Mouse (Mus musculus) liver, embryonic 16.5 days (tissue): ENCODE measurements around the gene Atp1b2. TPM values are rescaled to one million over a fixed set of nuclear protein-coding genes. Genes with fewer than 3 reads are reported as not detected.
A peak's percentile ranks its signal among the peaks of the same experiment; 100 is the strongest.

Experiments used
- ATAC-seq: fragments of 200-750 bp; cut with Nextera tagmentation; 2 replicates; pipeline ENCODE4 v1.8.0; 2017; ENCODE audit warnings: low read depth, mild to moderate bottlenecking, moderate number of reproducible peaks, moderate library complexity
- H3K27ac ChIP-seq: fragments of 300-500 bp; sonication (generic); 2 replicates; pipeline ENCODE4 v1.5.1; 2014; ENCODE audit warnings: mild to moderate bottlenecking, low read length
- H3K27me3 ChIP-seq: fragments of 300-500 bp; sonication (generic); 2 replicates; pipeline ENCODE4 v1.6.1; 2014; ENCODE audit warnings: low read depth, low read length, mixed read lengths; ENCODE audit not compliant: control insufficient read depth, insufficient read depth
- H3K36me3 ChIP-seq: fragments of 300-500 bp; sonication (generic); 2 replicates; pipeline ENCODE4 v1.6.1; 2014; ENCODE audit warnings: mild to moderate bottlenecking; ENCODE audit not compliant: control insufficient read depth, insufficient read depth
- H3K4me1 ChIP-seq: fragments of 300-500 bp; sonication (generic); 2 replicates; pipeline ENCODE4 v1.6.1; 2014; ENCODE audit warnings: low read depth, low read length, mixed read lengths; ENCODE audit not compliant: control insufficient read depth
- H3K4me2 ChIP-seq: fragments of 300-500 bp; sonication (generic); 2 replicates; pipeline ENCODE4 v1.6.1; 2014; ENCODE audit warnings: low read depth, low read length, mixed read lengths
- H3K4me3 ChIP-seq: fragments of 300-500 bp; sonication (generic); 2 replicates; pipeline ENCODE4 v1.5.1; 2014; ENCODE audit warnings: low read depth, mild to moderate bottlenecking, low read length
- H3K9ac ChIP-seq: fragments of 300-500 bp; sonication (generic); 2 replicates; pipeline ENCODE4 v1.6.1; 2014; ENCODE audit warnings: low read depth, low read length
- H3K9me3 ChIP-seq: fragments of 300-500 bp; sonication (generic); replicated peaks from 2 replicates; pipeline ENCODE4 v1.6.1; 2016; ENCODE audit warnings: low read length; ENCODE audit not compliant: control insufficient read depth
- WGBS: fragments of 180-500 bp; shearing (Covaris S2); extraction: QIAGEN DNeasy Blood & Tissue Kit; methylation state at CpG from one replicate; pipeline ENCODE4 v1.1.7; 2014; ENCODE audit not compliant: insufficient replicate concordance; 5-methylcytosine and 5-hydroxymethylcytosine counted together
- polyA plus RNA-seq: library from polyadenylated mRNA; unstranded; fragments of >200 nt; fragmentation: Nextera tagmentation; extraction: Ambion mirVana; gene quantifications from 2 replicates; pipeline ENCODE4 v1.2.1, GENCODE M21; 2015

The Atp1b2 gene
- polyA plus RNA-seq, 1 experiment from 2014 or later = 12.6 TPM

DNA sequence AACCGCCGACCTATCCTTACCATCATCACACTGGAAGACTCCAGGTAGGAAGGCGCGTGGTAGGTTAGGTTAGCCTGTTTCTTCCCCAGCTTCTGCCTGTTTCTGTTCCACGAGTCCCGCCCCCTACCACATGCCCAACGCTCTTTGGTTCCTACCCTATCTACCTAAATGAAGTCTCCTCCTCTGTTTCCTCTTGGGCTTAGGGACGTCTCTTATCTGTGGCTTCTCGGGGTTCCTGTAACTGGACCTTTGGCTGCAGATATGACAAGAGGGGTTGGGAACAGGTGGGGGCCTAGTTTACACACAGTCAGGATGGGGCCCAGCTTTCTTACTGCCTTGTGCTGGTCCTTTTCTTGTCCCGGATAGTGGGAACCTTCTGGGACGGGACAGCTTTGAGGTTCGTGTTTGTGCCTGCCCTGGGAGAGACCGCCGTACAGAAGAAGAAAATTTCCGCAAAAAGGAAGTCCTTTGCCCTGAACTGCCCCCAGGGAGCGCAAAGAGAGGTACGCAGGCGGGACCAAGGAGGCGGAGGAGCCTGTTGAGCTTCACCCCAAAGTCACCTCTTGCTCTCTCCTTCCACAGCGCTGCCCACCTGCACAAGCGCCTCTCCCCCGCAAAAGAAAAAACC, 16.4 kb downstream of the Atp1b2 start:
- H3K4me2 ChIP-seq = peak overlapping the region; percentile 54
- peaks cover 34% of the 10 kb centered on the region for H3K36me3 ChIP-seq
- WGBS = 36% methylated on average over 22 of the region's 22 CpGs
- H3K4me1 ChIP-seq = peaks cover 70% of the 10 kb centered on the region
- no peaks in the 10 kb centered on the region for H3K9me3 ChIP-seq
- H3K4me3 ChIP-seq = peak overlapping the region; percentile 18; the same call in 1 of the 2 replicates
- peak overlapping the region; percentile 81 for H3K27ac ChIP-seq
- H3K9ac ChIP-seq = peak overlapping the region; percentile 47
- H3K27me3 ChIP-seq = no peaks in the 10 kb centered on the region
- peak; percentile 75 for ATAC-seq

DNA sequence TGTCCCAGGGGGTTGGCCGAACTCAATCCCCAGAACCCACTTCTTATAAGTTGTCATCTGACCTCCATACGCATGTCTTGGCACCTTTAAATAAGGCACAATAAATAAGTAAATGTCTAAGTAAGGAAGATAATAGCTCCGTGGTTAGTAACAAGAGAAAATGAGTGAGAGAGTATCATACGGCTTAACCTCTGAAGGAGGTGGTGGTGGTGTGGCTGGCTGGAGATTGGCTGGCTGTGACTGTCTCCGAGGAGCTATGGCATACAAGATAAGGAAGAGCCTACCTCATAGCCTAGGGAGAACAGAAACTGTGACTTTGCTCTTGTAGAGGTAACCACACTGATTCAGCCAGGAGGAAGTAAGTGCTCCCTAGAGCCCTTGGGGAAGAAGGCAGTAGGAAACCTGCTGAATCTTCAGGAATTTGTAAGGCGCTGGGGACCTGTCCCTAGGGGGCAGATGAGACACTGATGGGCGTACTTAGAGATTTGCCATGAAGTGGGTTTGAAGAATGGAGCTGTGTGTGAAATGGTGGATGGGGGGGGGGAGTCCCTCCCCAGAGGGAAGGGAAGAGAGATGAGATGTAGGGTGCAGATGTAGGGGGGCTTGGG, 19.9 kb downstream of the Atp1b2 start:
- Histone ChIP-seq H3K27me3 (no peaks in the 10 kb centered on the region), H3K27ac (peak overlapping the region; percentile 91), H3K4me2 (peak overlapping the region; percentile 61), H3K9me3 (no peaks in the 10 kb centered on the region), H3K4me1 (peaks cover 71% of the 10 kb centered on the region), H3K9ac (peak overlapping the region; percentile 51), H3K4me3 (peak overlapping the region; percentile 23), H3K36me3 (peaks cover 29% of the 10 kb centered on the region)
- peak; percentile 75 for ATAC-seq
- WGBS = 21% methylated on average over 7 of the region's 7 CpGs

DNA sequence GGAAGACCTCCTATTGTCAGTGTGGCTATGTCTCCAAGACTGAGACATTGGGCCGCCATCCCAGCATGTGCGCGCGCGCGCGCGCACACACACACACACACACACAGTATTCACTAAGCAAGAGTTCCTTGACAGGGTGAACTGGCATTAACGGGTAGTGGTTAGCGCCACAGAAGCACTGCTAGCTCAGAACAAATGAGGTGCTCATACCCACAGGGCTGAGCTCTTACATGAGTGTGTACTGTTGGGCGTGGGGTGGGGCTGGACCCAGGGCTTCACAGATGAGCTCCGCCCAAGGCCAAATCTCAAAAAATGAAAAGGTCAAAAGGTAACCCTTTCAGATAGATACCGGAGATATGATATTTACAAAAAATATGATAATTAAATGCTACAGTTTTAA, 20.8 kb downstream of the Atp1b2 start:
- Histone ChIP-seq H3K27me3 (no peaks in the 10 kb centered on the region), H3K4me3 (no peak overlapping the region), H3K4me1 (peaks cover 62% of the 10 kb centered on the region), H3K9ac (no peak overlapping the region), H3K36me3 (peaks cover 22% of the 10 kb centered on the region), H3K9me3 (no peaks in the 10 kb centered on the region), H3K27ac (peak overlapping the region; percentile 91), H3K4me2 (peak overlapping the region; percentile 61)
- WGBS = 79% methylated on average over 13 of the region's 13 CpGs
- no peak for ATAC-seq

DNA sequence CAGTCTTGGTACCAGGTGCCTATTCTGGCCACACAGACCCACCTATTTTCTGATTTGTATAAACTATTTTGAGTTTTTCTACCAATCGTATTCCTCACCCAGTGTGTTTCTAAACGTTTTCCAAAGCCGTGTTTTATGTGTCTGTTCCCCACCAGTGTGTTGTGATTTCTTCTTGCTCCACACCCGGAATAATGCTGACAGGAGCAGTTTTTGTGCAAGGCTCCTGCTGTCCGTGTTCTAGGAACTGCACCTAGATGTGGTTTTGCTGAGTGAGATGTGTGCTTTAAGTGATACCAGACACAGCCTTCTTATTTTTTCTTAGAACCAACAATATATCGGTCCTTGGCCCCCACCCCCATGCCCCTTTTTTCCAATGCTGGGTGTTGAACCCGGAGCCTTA, 21.7 kb downstream of the Atp1b2 start:
- no peak for ATAC-seq
- Histone ChIP-seq H3K27ac (peak overlapping the region; percentile 54; the same call in 1 of the 2 replicates), H3K9me3 (no peaks in the 10 kb centered on the region), H3K4me1 (peaks cover 53% of the 10 kb centered on the region), H3K4me2 (no peak overlapping the region), H3K36me3 (peaks cover 14% of the 10 kb centered on the region), H3K4me3 (no peak overlapping the region), H3K27me3 (no peaks in the 10 kb centered on the region), H3K9ac (no peak overlapping the region)
- WGBS = 66% methylated on average over 7 of the region's 7 CpGs

DNA sequence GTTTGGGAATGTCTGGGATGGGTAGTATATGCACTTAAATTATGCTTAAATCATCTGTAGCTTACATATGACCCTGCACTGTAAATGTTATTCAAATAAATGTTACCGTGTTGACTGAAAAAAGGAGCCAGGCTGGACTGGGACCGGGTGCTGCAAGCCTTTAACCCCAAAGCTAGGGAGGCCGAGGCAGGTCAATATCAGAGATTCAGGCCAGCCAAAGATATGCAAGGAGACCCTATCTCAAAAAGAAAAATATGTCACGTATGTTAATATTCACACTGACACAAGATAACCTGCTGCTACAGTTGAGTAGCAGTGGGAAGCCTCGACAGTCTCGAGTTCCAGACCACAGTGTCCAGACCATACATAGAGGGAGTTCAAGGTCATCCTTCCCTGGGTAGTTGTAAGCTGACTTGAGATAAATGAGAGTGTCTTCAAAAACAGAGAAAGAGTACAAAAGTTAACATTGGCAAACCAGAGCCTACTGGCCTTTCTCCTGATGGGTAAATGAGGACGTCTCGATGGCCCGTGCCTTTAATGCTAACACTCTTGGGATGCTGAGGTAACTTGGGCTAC, 23.4 kb downstream of the Atp1b2 start:
- Histone ChIP-seq H3K4me1 (peaks cover 58% of the 10 kb centered on the region), H3K9ac (peak overlapping the region; percentile 82), H3K4me2 (peak overlapping the region; percentile 92), H3K9me3 (no peaks in the 10 kb centered on the region), H3K27ac (peak overlapping the region; percentile 97), H3K36me3 (no peaks in the 10 kb centered on the region; the same call in 1 of the 2 replicates), H3K4me3 (peak overlapping the region; percentile 88), H3K27me3 (no peaks in the 10 kb centered on the region)
- 45% methylated on average over 9 of the region's 9 CpGs for WGBS
- ATAC-seq = no peak

DNA sequence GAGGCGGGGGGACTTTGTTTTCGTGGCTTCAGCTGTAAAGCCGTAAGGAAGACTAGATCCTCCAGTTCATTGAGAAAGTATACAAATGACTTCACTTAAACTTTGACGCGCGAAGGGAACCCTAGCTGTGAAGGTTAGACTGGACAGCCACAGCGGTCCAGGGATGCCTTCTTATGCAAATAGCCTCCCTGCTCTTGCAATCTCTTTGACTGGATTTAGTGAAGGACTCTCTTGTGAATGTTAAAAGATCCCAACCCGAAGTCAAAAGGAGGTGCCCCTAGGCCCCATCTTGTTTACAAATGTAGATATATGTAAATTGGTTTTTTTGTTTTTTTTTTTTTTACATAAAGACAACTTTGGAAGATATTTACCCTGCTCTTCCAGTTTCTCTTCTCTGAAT, 23.9 kb downstream of the Atp1b2 start:
- under 1% methylated on average over 8 of the region's 8 CpGs for WGBS
- Histone ChIP-seq H3K36me3 (no peaks in the 10 kb centered on the region), H3K27ac (peak overlapping the region; percentile 97), H3K27me3 (no peaks in the 10 kb centered on the region), H3K4me3 (peak overlapping the region; percentile 88), H3K9me3 (no peaks in the 10 kb centered on the region), H3K4me1 (peaks cover 58% of the 10 kb centered on the region), H3K9ac (peak overlapping the region; percentile 82), H3K4me2 (peak overlapping the region; percentile 92)
- no peak for ATAC-seq

DNA sequence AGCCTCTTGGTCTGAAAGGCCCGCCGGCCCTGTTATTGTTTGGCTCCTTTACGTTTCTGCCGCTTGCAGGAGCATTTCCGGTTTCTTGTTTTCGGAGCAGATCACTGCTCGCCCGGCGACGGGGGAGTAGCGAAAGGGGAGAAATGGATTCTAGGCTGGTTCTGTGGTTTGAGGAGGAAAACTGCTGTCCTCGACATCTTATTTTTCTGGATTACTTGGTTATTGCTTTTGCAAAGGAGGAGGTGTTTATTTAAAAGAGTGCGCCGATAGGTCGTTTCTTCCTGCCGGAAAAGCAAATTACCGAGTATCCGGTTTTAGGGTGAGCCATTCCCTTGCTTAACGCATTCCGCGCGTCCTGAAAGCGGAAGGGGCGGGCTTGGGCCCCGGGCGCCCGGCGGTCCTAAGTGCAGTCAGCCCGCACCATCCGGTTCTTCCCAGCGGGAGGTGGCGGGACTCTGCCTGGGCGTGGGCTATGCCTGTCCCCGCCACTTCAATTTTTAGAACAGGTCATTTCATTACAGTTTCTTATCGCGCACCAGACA, 24.5 kb downstream of the Atp1b2 start:
- WGBS = 0% methylated on average over 36 of the region's 36 CpGs
- Histone ChIP-seq H3K9ac (peak overlapping the region; percentile 82), H3K9me3 (no peaks in the 10 kb centered on the region), H3K4me2 (peak overlapping the region; percentile 92), H3K4me1 (peaks cover 57% of the 10 kb centered on the region), H3K27me3 (no peaks in the 10 kb centered on the region), H3K4me3 (peak overlapping the region; percentile 88), H3K36me3 (no peaks in the 10 kb centered on the region), H3K27ac (peak overlapping the region; percentile 97)
- peak; percentile 84 for ATAC-seq

DNA sequence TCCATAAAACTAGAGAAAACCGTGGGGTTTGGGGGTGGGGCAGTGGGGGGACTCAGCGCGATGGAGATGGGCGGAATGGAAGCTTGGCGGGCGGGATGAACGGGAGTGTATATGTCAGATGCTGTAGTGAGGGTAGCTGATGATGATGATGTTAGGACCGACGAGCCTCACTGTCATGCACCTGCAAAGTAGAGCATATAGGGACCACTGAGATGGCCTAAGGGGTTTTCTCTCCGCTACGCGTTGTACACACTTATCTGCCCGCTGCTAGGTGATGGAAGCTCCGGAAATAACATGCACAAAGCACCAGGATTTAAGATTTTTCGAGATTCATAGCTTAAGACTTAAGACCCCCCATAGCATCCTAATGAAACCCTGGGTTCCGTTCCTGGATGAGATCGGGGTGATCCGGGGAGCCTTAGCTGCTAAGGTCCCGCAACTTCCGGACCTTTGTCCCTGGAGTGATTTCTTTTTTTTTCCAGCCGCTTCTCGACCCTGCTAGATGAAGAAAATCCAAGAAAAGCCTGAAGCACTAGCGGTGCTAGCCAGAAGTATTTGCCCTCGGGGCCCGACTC, 25.1 kb downstream of the Atp1b2 start:
- Histone ChIP-seq H3K9ac (peak overlapping the region; percentile 82), H3K27ac (peak overlapping the region; percentile 97), H3K4me3 (peak overlapping the region; percentile 88), H3K4me1 (peaks cover 56% of the 10 kb centered on the region), H3K27me3 (no peaks in the 10 kb centered on the region), H3K4me2 (peak overlapping the region; percentile 92), H3K36me3 (no peaks in the 10 kb centered on the region), H3K9me3 (no peaks in the 10 kb centered on the region)
- no peak for ATAC-seq
- under 1% methylated on average over 25 of the region's 25 CpGs for WGBS
